Mouse (Mus musculus) CH12.LX (cell line): Measurements from ENCODE around the gene Eif5. TPM values are rescaled to one million over a fixed set of nuclear protein-coding genes. Genes with fewer than 3 reads are reported as not detected.

ENCODE experiments used
- DNase-seq: peaks from one replicate; pipeline ENCODE4 v3.0.0-alpha.2; 2013; ENCODE audit errors: extremely low read depth
- H3K27ac ChIP-seq: 2 replicates; pipeline ENCODE4 v1.5.1; 2012; ENCODE audit warnings: low read depth, mild to moderate bottlenecking, control low read depth, moderate library complexity; ENCODE audit not compliant: insufficient read depth
- H3K27me3 ChIP-seq: replicated peaks from 2 replicates; pipeline ENCODE3; 2012; ENCODE audit warnings: inconsistent platforms
- H3K36me3 ChIP-seq, 2 experiments: replicated peaks in 1 of 2; 2 replicates each; pipeline versions ENCODE3 to v1.6.1; 2012; ENCODE audit warnings: inconsistent platforms in 1 of 2, low read length in 1 of 2, mild to moderate bottlenecking in 1 of 2, mixed read lengths in 1 of 2, moderate library complexity in 1 of 2; ENCODE audit not compliant: control insufficient read depth in 1 of 2, insufficient read depth in 1 of 2
- H3K4me1 ChIP-seq, 2 experiments: 2 replicates each; pipeline ENCODE4 v1.6.1; 2012; ENCODE audit warnings: inconsistent platforms in 1 of 2, moderate library complexity in 1 of 2; ENCODE audit not compliant: insufficient read depth in 2 of 2, control insufficient read depth in 1 of 2
- H3K4me2 ChIP-seq: 2 replicates; pipeline ENCODE4 v1.6.1; 2012; ENCODE audit warnings: low read depth, mild to moderate bottlenecking, control low read depth; ENCODE audit not compliant: poor library complexity, insufficient read depth, severe bottlenecking
- H3K4me3 ChIP-seq, 3 experiments: fragments of 150-350 bp in 1 of 3; sonication (generic) in 1 of 3; replicated peaks in 1 of 3; 2 replicates each; pipeline versions ENCODE3 to v1.5.1; 2011 to 2012; ENCODE audit warnings: low read depth in 2 of 3, low read length in 2 of 3, mild to moderate bottlenecking in 2 of 3, moderate library complexity in 2 of 3, control low read depth in 1 of 3, improper control_type of control experiment in 1 of 3, inconsistent platforms in 1 of 3, mixed read lengths in 1 of 3; ENCODE audit not compliant: poor library complexity in 1 of 3
- H3K79me2 ChIP-seq: replicated peaks from 2 replicates; pipeline ENCODE4 v1.6.1; 2012; ENCODE audit warnings: mild to moderate bottlenecking, moderate library complexity; ENCODE audit not compliant: control insufficient read depth, poor library complexity, insufficient read depth, severe bottlenecking; ENCODE audit errors: extremely low read depth
- H3K9ac ChIP-seq: 2 replicates; pipeline ENCODE4 v1.6.1; 2012; ENCODE audit warnings: low read depth, mild to moderate bottlenecking, control low read depth, moderate library complexity; ENCODE audit not compliant: insufficient read depth
- H3K9me3 ChIP-seq: replicated peaks from 2 replicates; pipeline ENCODE3; 2012; ENCODE audit warnings: low read length, inconsistent platforms, mixed read lengths
- BHLHE40 ChIP-seq: IDR thresholded peaks from 2 replicates; pipeline ENCODE4 v1.6.1; 2011; ENCODE audit warnings: mild to moderate bottlenecking, low read depth, low read length, improper control_type of control experiment
- CHD1 ChIP-seq: IDR thresholded peaks from 2 replicates; pipeline ENCODE4 v1.6.1; 2012; ENCODE audit warnings: low read depth, low read length, improper control_type of control experiment, inconsistent platforms
- CHD2 ChIP-seq: IDR thresholded peaks from 2 replicates; pipeline ENCODE4 v1.6.1; 2011; ENCODE audit warnings: low read length, improper control_type of control experiment
- CTCF ChIP-seq, 2 experiments: IDR thresholded peaks in 1 of 2; conservative IDR thresholded peaks in 1 of 2; 2 replicates each; pipeline ENCODE4 v1.5.1; 2011 to 2012; ENCODE audit warnings: low read depth in 2 of 2, low read length in 2 of 2, improper control_type of control experiment in 1 of 2, inconsistent platforms in 1 of 2, mild to moderate bottlenecking in 1 of 2, moderate library complexity in 1 of 2
- ETS1 ChIP-seq: conservative IDR thresholded peaks from 2 replicates; pipeline ENCODE4 v1.6.1; 2012; ENCODE audit warnings: low read depth, mild to moderate bottlenecking, inconsistent platforms, low read length, improper control_type of control experiment, moderate library complexity
- HCFC1 ChIP-seq: IDR thresholded peaks from 2 replicates; pipeline ENCODE4 v1.6.1; 2012; ENCODE audit warnings: low read depth, mild to moderate bottlenecking, inconsistent platforms, low read length, improper control_type of control experiment
- IRF4 ChIP-seq: IDR thresholded peaks from 2 replicates; pipeline ENCODE4 v1.6.1; 2014; ENCODE audit warnings: low read depth, mild to moderate bottlenecking, inconsistent platforms, low read length, improper control_type of control experiment
- JUN ChIP-seq: IDR thresholded peaks from 2 replicates; pipeline ENCODE4 v1.6.1; 2011; ENCODE audit warnings: low read depth, mild to moderate bottlenecking, low read length, improper control_type of control experiment, moderate library complexity; ENCODE audit not compliant: insufficient read depth
- JUND ChIP-seq: conservative IDR thresholded peaks from 2 replicates; pipeline ENCODE4 v1.6.1; 2011; ENCODE audit warnings: low read depth, low read length, improper control_type of control experiment
- MAFK ChIP-seq: IDR thresholded peaks from 2 replicates; pipeline ENCODE4 v1.6.1; 2011; ENCODE audit warnings: low read length, improper control_type of control experiment; ENCODE audit not compliant: insufficient replicate concordance
- MAX ChIP-seq: IDR thresholded peaks from 2 replicates; pipeline ENCODE4 v1.6.1; 2011; ENCODE audit warnings: low read length, improper control_type of control experiment
- MEF2A ChIP-seq: IDR thresholded peaks from 2 replicates; pipeline ENCODE4 v1.6.1; 2014; ENCODE audit warnings: low read depth, mild to moderate bottlenecking, inconsistent platforms, low read length, improper control_type of control experiment, borderline replicate concordance
- MXI1 ChIP-seq: IDR thresholded peaks from 2 replicates; pipeline ENCODE4 v1.6.1; 2011; ENCODE audit warnings: mild to moderate bottlenecking, low read depth, low read length, improper control_type of control experiment
- MYC ChIP-seq: IDR thresholded peaks from 2 replicates; pipeline ENCODE4 v1.6.1; 2011; ENCODE audit warnings: low read depth, mild to moderate bottlenecking, improper control_type of control experiment, low read length
- NELFE ChIP-seq: IDR thresholded peaks from 2 replicates; pipeline ENCODE4 v1.6.1; 2011; ENCODE audit warnings: low read depth, low read length, improper control_type of control experiment
- NRF1 ChIP-seq: IDR thresholded peaks from 2 replicates; pipeline ENCODE4 v1.6.1; 2014; ENCODE audit warnings: low read depth, mild to moderate bottlenecking, inconsistent platforms, low read length, improper control_type of control experiment, moderate library complexity
- POLR2AphosphoS2 ChIP-seq: IDR thresholded peaks from 2 replicates; pipeline ENCODE4 v1.6.1; 2011; ENCODE audit warnings: low read depth, low read length, improper control_type of control experiment
- RAD21 ChIP-seq: IDR thresholded peaks from 2 replicates; pipeline ENCODE4 v1.6.1; 2011; ENCODE audit warnings: low read depth, mild to moderate bottlenecking, low read length, improper control_type of control experiment, moderate library complexity
- SIN3A ChIP-seq: IDR thresholded peaks from 2 replicates; pipeline ENCODE4 v1.6.1; 2012; ENCODE audit warnings: low read length, improper control_type of control experiment, inconsistent platforms
- TBP ChIP-seq: conservative IDR thresholded peaks from 2 replicates; pipeline ENCODE4 v1.6.1; 2011; ENCODE audit warnings: low read depth, low read length, improper control_type of control experiment
- TCF12 ChIP-seq: IDR thresholded peaks from 2 replicates; pipeline ENCODE4 v1.6.1; 2014; ENCODE audit warnings: low read depth, mild to moderate bottlenecking, inconsistent platforms, low read length, improper control_type of control experiment
- UBTF ChIP-seq: IDR thresholded peaks from 2 replicates; pipeline ENCODE4 v1.6.1; 2012; ENCODE audit warnings: low read depth, mild to moderate bottlenecking, inconsistent platforms, low read length, improper control_type of control experiment, moderate library complexity
- USF2 ChIP-seq: conservative IDR thresholded peaks from 2 replicates; pipeline ENCODE4 v1.6.1; 2011; ENCODE audit warnings: low read depth, low read length, improper control_type of control experiment
- ZC3H11A ChIP-seq: IDR thresholded peaks from 2 replicates; pipeline ENCODE4 v1.6.1; 2012; ENCODE audit warnings: low read depth, mild to moderate bottlenecking, inconsistent platforms, low read length, improper control_type of control experiment
- ZKSCAN1 ChIP-seq: IDR thresholded peaks from 2 replicates; pipeline ENCODE4 v1.6.1; 2012; ENCODE audit warnings: low read depth, inconsistent platforms, low read length, improper control_type of control experiment, borderline replicate concordance
- ZMIZ1 ChIP-seq: IDR thresholded peaks from 2 replicates; pipeline ENCODE4 v1.6.1; 2012; ENCODE audit warnings: low read depth, mild to moderate bottlenecking, inconsistent platforms, low read length, improper control_type of control experiment
- ZNF384 ChIP-seq: IDR thresholded peaks from 2 replicates; pipeline ENCODE4 v1.6.1; 2012; ENCODE audit warnings: low read depth, low read length, improper control_type of control experiment, inconsistent platforms
- dilution Hi-C: fragments of 300-500 bp; cut with MboI; formaldehyde crosslinking; loops from 2 replicates; pipeline ENCODE4 v1.14.3; 2020; ENCODE audit warnings: low sequenced_read_pairs; ENCODE audit not compliant: extremely low pct_unique_long_range_greater_than_20kb, extremely low pct_ligation_motif_present
- in situ Hi-C: fragments of 300-500 bp; cut with MboI; formaldehyde crosslinking; loops from 3 replicates; pipeline ENCODE4 v1.14.3; 2019; ENCODE audit warnings: low sequenced_read_pairs, low pct_ligation_motif_present, low pct_unique_long_range_greater_than_20kb, mixed read lengths
- polyA plus RNA-seq: library from polyadenylated mRNA; unstranded; fragments of >175 nt; gene quantifications from 2 replicates; pipeline ENCODE4 v1.2.1, GENCODE M21; 2012; ENCODE audit warnings: low read depth; ENCODE audit not compliant: insufficient read length
- total RNA-seq, 2 experiments: library from RNA; depleted of rRNA; stranded (reverse); fragments of 300-350 nt in 1 of 2; fragments of >200 nt in 1 of 2; gene quantifications; 2 replicates each; pipeline ENCODE4 v1.2.3; 2012 to 2014

Gene Eif5
- total and polyA plus RNA-seq, 3 experiments = 118 to 284 (median 156) TPM

DNA sequence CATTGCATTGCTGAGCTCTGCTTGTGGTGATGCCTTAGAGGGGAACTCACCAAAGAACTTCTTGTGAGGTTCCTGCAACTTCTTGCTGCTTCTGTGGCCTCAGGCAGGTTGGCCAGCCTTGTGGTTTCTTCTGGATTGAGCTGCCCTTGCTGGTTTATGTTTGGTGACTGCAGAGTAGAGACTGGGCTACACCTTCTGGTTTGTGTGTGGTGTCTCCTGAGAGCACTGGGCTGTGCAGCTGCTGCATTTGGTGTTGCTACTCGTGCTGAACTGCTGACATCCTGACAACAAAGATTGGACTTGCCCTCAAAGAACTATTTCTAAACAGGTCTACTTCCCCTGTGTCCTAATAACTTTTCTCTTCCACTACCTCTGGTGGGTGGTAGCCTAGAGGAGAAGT, 13.3 kb upstream of the Eif5 start:
- no peaks in the 10 kb centered on the region for H3K4me1 ChIP-seq
- H3K9ac ChIP-seq = no peak overlapping the region
- DNase-seq = no peak
- peaks cover 7% of the 10 kb centered on the region for H3K9me3 ChIP-seq
- H3K27me3 ChIP-seq = no peaks in the 10 kb centered on the region
- H3K36me3 ChIP-seq = peaks cover 0 to 3% of the 10 kb centered on the region in 2 experiments
- dilution Hi-C loops = no loop called here
- TF ChIP-seq UBTF = no peak
- no peak for TF ChIP-seq JUN
- no peak for TF ChIP-seq ETS1
- TF ChIP-seq ZC3H11A = no peak
- TF ChIP-seq MAX = no peak
- TF ChIP-seq NELFE = no peak
- TF ChIP-seq CHD2 = no peak
- no peak for TF ChIP-seq ZNF384
- no peak for TF ChIP-seq ZKSCAN1
- TF ChIP-seq USF2 = no peak
- TF ChIP-seq ZMIZ1 = no peak
- TF ChIP-seq IRF4 = no peak
- no peak for TF ChIP-seq MAFK
- no peak for TF ChIP-seq JUND
- no peak for TF ChIP-seq MXI1
- TF ChIP-seq POLR2AphosphoS2 = no peak
- no peak for TF ChIP-seq RAD21
- no peak for TF ChIP-seq TBP
- no peak for TF ChIP-seq MEF2A
- no peak for TF ChIP-seq MYC
- no peak overlapping the region for H3K4me3 ChIP-seq
- no peak overlapping the region for H3K4me2 ChIP-seq
- H3K79me2 ChIP-seq = no peaks in the 10 kb centered on the region
- in situ Hi-C loops = no loop called here
- no peak overlapping the region for H3K27ac ChIP-seq

DNA sequence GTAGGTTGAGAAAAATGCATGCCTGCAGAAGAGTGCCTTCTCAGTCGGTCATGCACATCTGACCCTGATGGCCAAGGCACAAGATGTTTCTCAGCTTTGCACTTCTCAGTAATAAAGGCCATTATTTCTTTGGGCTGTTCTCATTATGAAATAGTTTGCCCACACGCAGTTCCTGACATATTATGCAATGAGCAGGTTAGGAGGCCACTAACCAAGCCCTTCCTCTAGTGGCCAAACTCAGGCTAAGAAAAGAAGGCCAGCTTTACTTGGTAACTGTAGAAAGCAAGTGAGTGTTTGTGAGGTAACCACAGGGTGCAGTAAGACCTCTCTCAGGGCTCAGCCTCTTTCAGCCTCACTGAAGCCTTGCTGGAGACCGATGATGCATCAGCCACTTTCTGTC, 12.9 kb upstream of the Eif5 start:
- H3K4me3 ChIP-seq = no peak overlapping the region
- no peak overlapping the region for H3K27ac ChIP-seq
- H3K79me2 ChIP-seq = no peaks in the 10 kb centered on the region
- no peaks in the 10 kb centered on the region for H3K27me3 ChIP-seq
- in situ Hi-C loops = no loop called here
- H3K9me3 ChIP-seq = peaks cover 7% of the 10 kb centered on the region
- no peak overlapping the region for H3K9ac ChIP-seq
- dilution Hi-C loops = no loop called here
- H3K36me3 ChIP-seq = peaks cover 0 to 3% of the 10 kb centered on the region in 2 experiments
- TF ChIP-seq POLR2AphosphoS2 (no peak), CHD1 (no peak), BHLHE40 (no peak), ZNF384 (no peak), TCF12 (no peak), NRF1 (no peak), ZMIZ1 (no peak), SIN3A (no peak), IRF4 (no peak), JUND (no peak), MYC (no peak), TBP (no peak), HCFC1 (no peak), CHD2 (no peak), CTCF (conservative IDR thresholded peaks at IDR 0.05 in 1 of 2, IDR thresholded peaks at IDR 0.05 in 1 of 2; ENCODE audit: low read depth in 2 of 2, low read length in 2 of 2) (no peak)
- H3K4me1 ChIP-seq = no peaks in the 10 kb centered on the region
- no peak overlapping the region for H3K4me2 ChIP-seq
- no peak for DNase-seq
